Mouse (Mus musculus) lung, postnatal 36 days (tissue): Measurements from ENCODE around the gene Gm8159.
"Not testable (repeated sequence)": the region's sequence is repeated elsewhere in the genome, so short reads cannot be mapped to it uniquely, and the experiment has no call there.

ENCODE experiments used
- DNase-seq: peaks from one replicate; pipeline ENCODE4 v3.0.0; 2022; ENCODE audit warnings: mixed read lengths

The Gm8159 gene

GRCm38 (mm10) chr14:4632052-4632451 is at the start of gene Gm8159:
TSS of gene Gm8159 (plus strand) at chr14:4632352.
- DNase-seq, result not testable (repeated sequence)

GRCm38 (mm10) chr14:4649309-4649708 is 17.2 kb downstream of the Gm8159 start:
- DNase-seq, result peak; percentile 0

- DNase-seq, result peak; percentile 4
Observed at GRCm38 (mm10) chr14:4650324-4650723, 18.2 kb downstream of the Gm8159 start.

- DNase-seq, result not testable (repeated sequence)
Observed at GRCm38 (mm10) chr14:4663892-4664291, 31.7 kb downstream of the Gm8159 start, which contains the start of gene Gm3239. TSS of gene Gm3239 (plus strand) at chr14:4664192.
